Mouse (Mus musculus): ENCODE measurements around the gene Tmtc2. TPM values are rescaled to one million over a fixed set of nuclear protein-coding genes. Genes with fewer than 3 reads are reported as not detected.

The Tmtc2 gene
- polyA plus RNA-seq, 1 experiment from 2014 or later = 8.8 TPM

DNA sequence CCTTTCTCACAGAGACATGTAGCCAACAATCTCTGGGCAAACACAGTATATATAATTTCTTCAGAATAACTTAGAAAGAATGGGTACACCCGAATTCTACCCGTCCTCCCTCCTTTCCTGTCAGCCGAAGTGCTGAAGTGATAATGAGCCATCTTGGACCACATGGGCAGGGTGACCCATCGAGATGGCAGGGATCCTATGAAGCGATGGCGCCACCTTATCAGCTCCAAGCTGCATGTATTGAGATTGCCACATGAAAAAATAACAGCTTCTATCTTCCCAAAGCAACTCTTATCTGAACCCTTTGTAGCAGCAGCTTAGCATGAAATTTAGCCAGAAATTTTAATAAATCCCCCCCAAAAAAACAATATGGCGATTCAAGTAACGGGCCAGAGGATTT, 206.0 kb downstream of the Tmtc2 start:
- no peak overlapping the region for H3K4me3 ChIP-seq
- peaks cover 3% of the 10 kb centered on the region; the same call in 1 of the 2 replicates for H3K9me3 ChIP-seq (replicated peaks)
- H3K27ac ChIP-seq (replicated peaks) = no peak overlapping the region
- peaks cover 13% of the 10 kb centered on the region for H3K36me3 ChIP-seq
- H3K4me1 ChIP-seq = peaks cover 8% of the 10 kb centered on the region
- DNase-seq (ENCODE audit: low spot score) = no peak
- no peaks in the 10 kb centered on the region for H3K27me3 ChIP-seq (ENCODE audit: low read depth, poor library complexity, severe bottlenecking)
- 95% methylated on average over 8 of the region's 8 CpGs for WGBS

DNA sequence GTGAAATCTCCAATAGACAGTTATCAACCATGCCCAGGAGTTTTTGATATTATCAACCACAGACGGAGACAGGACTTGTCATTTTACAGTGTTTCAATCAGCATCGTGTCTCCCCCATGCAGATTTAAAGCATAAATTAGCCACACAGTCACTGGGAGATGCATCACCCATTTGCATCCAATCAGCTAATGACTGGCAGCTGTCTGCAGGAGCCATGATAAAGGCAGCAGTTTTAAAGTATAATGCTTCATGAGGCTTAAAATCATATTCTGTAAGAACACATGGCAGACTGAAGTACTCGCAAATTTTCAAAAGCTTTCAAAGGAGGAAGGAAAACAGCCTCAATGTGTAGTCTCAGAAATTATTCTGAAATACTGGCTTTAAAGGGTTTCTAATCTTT, 209.8 kb downstream of the Tmtc2 start:
- Histone ChIP-seq H3K4me1 (no peaks in the 10 kb centered on the region), H3K27ac (replicated peaks) (no peak overlapping the region), H3K27me3 (ENCODE audit: low read depth, poor library complexity, severe bottlenecking) (no peaks in the 10 kb centered on the region), H3K9me3 (replicated peaks) (no peaks in the 10 kb centered on the region), H3K4me3 (no peak overlapping the region), H3K36me3 (peaks cover 3% of the 10 kb centered on the region)
- 84% methylated on average over 3 of the region's 3 CpGs for WGBS
- no peak for DNase-seq (ENCODE audit: low spot score)

DNA sequence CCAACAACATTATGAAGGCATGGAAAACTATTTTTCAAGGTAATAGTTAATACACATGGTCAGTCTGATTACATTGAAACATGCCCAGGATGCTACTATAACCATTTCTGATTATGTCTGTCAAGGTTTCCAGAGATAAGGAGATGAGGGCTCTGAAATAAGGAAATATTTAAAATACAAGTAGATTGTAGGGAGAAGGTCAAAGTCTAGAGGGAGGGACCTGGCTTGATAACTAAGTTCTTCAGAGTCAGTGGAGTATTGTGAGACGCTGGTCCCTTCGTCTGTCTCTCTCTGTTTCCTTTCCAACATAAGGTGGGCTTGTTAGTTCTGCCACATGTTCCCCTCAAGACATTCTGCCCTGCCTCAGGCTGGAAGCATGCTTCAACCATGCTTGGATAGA, 223.9 kb downstream of the Tmtc2 start:
- DNase-seq (ENCODE audit: low spot score) = no peak
- WGBS = 90% methylated on average over 2 of the region's 2 CpGs
- Histone ChIP-seq H3K9me3 (replicated peaks) (no peaks in the 10 kb centered on the region), H3K27me3 (ENCODE audit: low read depth, poor library complexity, severe bottlenecking) (no peaks in the 10 kb centered on the region), H3K27ac (replicated peaks) (no peak overlapping the region), H3K4me3 (no peak overlapping the region), H3K36me3 (peaks cover 4% of the 10 kb centered on the region; the same call in 1 of the 2 replicates), H3K4me1 (no peaks in the 10 kb centered on the region)

DNA sequence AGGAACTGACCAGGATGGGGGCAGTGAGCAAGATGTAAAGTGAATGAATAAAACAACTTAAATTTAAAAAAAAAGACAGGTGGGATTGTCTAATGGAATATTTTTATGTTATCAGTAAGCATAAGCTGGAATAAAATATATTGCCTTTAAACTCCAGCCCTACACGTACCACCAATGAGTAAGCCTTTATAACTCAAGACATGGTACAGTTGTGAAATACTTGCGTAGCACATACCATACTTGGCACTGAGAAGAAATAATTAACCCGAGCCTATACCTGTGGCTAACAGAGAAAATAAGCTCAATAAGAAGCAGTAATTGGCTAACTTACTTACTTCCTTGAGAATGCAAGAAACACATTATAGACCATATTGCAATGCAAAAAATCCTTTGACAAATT, 228.3 kb downstream of the Tmtc2 start:
- no peaks in the 10 kb centered on the region for H3K27me3 ChIP-seq (ENCODE audit: low read depth, poor library complexity, severe bottlenecking)
- no peaks in the 10 kb centered on the region for H3K4me1 ChIP-seq
- no peaks in the 10 kb centered on the region for H3K9me3 ChIP-seq (replicated peaks)
- no peak for DNase-seq (ENCODE audit: low spot score)
- H3K36me3 ChIP-seq = peaks cover 4% of the 10 kb centered on the region; the same call in 1 of the 2 replicates
- 95% methylated on average over 3 of the region's 3 CpGs for WGBS
- no peak overlapping the region for H3K27ac ChIP-seq (replicated peaks)
- no peak overlapping the region for H3K4me3 ChIP-seq

DNA sequence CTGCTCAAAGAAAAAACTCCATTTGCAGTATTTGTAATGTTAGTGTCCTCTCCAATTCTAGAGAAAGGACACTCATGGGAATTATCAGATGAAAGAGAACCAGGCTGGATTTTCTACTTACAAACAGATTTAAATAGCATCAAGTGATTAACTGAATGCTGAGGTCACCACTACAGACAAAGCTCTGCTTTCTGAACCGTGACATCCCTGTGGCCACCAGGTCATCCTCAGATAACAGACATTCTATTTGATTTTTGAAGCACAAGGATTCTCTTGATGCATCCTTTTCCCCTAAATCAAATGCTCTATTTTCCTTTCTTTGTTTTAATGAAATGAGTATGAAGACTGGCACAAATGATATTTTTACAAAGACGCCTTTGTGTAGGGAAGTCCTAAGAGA, 241.4 kb downstream of the Tmtc2 start:
- Histone ChIP-seq H3K4me1 (peaks cover 19% of the 10 kb centered on the region), H3K36me3 (no peaks in the 10 kb centered on the region), H3K9me3 (replicated peaks) (no peaks in the 10 kb centered on the region), H3K27ac (replicated peaks) (no peak overlapping the region), H3K4me3 (no peak overlapping the region), H3K27me3 (ENCODE audit: low read depth, poor library complexity, severe bottlenecking) (no peaks in the 10 kb centered on the region)
- no peak for DNase-seq (ENCODE audit: low spot score)
- WGBS = 17% methylated on average over 2 of the region's 2 CpGs

- H3K4me1 ChIP-seq = peaks cover 19% of the 10 kb centered on the region
- no peaks in the 10 kb centered on the region for H3K36me3 ChIP-seq
- H3K9me3 ChIP-seq (replicated peaks) = no peaks in the 10 kb centered on the region
- no peak for DNase-seq (ENCODE audit: low spot score)
- H3K4me3 ChIP-seq = no peak overlapping the region
- WGBS = 80% methylated on average over 5 of the region's 5 CpGs
- no peaks in the 10 kb centered on the region for H3K27me3 ChIP-seq (ENCODE audit: low read depth, poor library complexity, severe bottlenecking)
- H3K27ac ChIP-seq (replicated peaks) = no peak overlapping the region
Observed at GRCm38 (mm10) chr10:105330327-105330726, 243.9 kb downstream of the Tmtc2 start.

GRCm38 (mm10) chr10:105323646-105324192, 250.5 kb downstream of the Tmtc2 start:
- H3K27ac ChIP-seq (replicated peaks) = no peak overlapping the region

GRCm38 (mm10) chr10:105319299-105320057, 254.8 kb downstream of the Tmtc2 start:
- Histone ChIP-seq H3K4me3 (no peak overlapping the region), H3K36me3 (peaks cover 27% of the 10 kb centered on the region), H3K4me1 (peaks cover 10% of the 10 kb centered on the region), H3K27me3 (ENCODE audit: low read depth, poor library complexity, severe bottlenecking) (no peaks in the 10 kb centered on the region), H3K9me3 (replicated peaks) (peaks cover 12% of the 10 kb centered on the region), H3K27ac (replicated peaks) (no peak overlapping the region)
- 80% methylated on average over 3 of the region's 3 CpGs for WGBS
- no peak for DNase-seq (ENCODE audit: low spot score)

More at GRCm38 (mm10) chr10:105323646-105324192, 250.5 kb downstream of the Tmtc2 start:
- peaks cover 27% of the 10 kb centered on the region for H3K36me3 ChIP-seq
- H3K4me1 ChIP-seq = no peaks in the 10 kb centered on the region
- WGBS = 86% methylated on average over 4 of the region's 4 CpGs
- DNase-seq (ENCODE audit: low spot score) = no peak
- peaks cover 12% of the 10 kb centered on the region for H3K9me3 ChIP-seq (replicated peaks)
- H3K27me3 ChIP-seq (ENCODE audit: low read depth, poor library complexity, severe bottlenecking) = no peaks in the 10 kb centered on the region
- H3K4me3 ChIP-seq = no peak overlapping the region

GRCm38 (mm10) chr10:105318869-105319268, 255.4 kb downstream of the Tmtc2 start:
- Histone ChIP-seq H3K4me1 (peaks cover 10% of the 10 kb centered on the region), H3K4me3 (no peak overlapping the region), H3K36me3 (peaks cover 27% of the 10 kb centered on the region), H3K9me3 (replicated peaks) (peaks cover 12% of the 10 kb centered on the region), H3K27me3 (ENCODE audit: low read depth, poor library complexity, severe bottlenecking) (no peaks in the 10 kb centered on the region), H3K27ac (replicated peaks) (no peak overlapping the region)
- no peak for DNase-seq (ENCODE audit: low spot score)
- WGBS = 60% methylated on average over 2 of the region's 2 CpGs

- WGBS = 89% methylated on average over 5 of the region's 5 CpGs
Observed at GRCm38 (mm10) chr10:105312986-105313385, 261.3 kb downstream of the Tmtc2 start.

DNA sequence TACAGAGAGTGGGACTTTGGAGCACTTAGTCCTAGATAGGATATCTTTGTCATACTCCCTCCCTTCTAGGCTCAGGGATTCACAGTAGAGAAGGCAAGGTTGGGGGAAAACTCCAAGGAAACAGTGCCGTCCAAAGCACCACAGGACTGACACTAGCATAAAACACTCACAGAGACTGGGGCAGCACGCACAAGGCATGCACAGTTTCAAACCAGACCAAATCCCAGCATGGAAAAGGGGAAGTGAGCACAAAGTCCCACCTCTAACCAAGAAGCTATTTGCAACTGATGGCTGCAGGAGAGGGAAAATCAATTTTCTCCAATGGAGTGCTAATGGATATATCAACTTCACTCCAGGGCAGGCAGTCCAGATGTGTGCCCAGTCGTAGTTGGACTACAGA, 276.7 kb downstream of the Tmtc2 start:
- H3K27ac ChIP-seq (replicated peaks) = no peak overlapping the region
- no peak overlapping the region for H3K4me3 ChIP-seq
- H3K9me3 ChIP-seq (replicated peaks) = no peaks in the 10 kb centered on the region
- no peaks in the 10 kb centered on the region for H3K27me3 ChIP-seq (ENCODE audit: low read depth, poor library complexity, severe bottlenecking)
- WGBS = 77% methylated on average over 3 of the region's 3 CpGs
- H3K4me1 ChIP-seq = no peaks in the 10 kb centered on the region
- no peak for DNase-seq (ENCODE audit: low spot score)
- H3K36me3 ChIP-seq = peaks cover 22% of the 10 kb centered on the region

More at GRCm38 (mm10) chr10:105312986-105313385, 261.3 kb downstream of the Tmtc2 start:
- H3K27ac ChIP-seq (replicated peaks) = no peak overlapping the region
- no peaks in the 10 kb centered on the region for H3K9me3 ChIP-seq (replicated peaks)
- peaks cover 10% of the 10 kb centered on the region for H3K4me1 ChIP-seq
- H3K36me3 ChIP-seq = no peaks in the 10 kb centered on the region
- H3K27me3 ChIP-seq (ENCODE audit: low read depth, poor library complexity, severe bottlenecking) = no peaks in the 10 kb centered on the region
- H3K4me3 ChIP-seq = no peak overlapping the region
- no peak for DNase-seq (ENCODE audit: low spot score)

GRCm38 (mm10) chr10:105292961-105293360, 281.3 kb downstream of the Tmtc2 start:
- H3K9me3 ChIP-seq (replicated peaks) = no peaks in the 10 kb centered on the region
- no peak for DNase-seq (ENCODE audit: low spot score)
- no peaks in the 10 kb centered on the region for H3K4me1 ChIP-seq
- H3K36me3 ChIP-seq = no peaks in the 10 kb centered on the region
- no peaks in the 10 kb centered on the region for H3K27me3 ChIP-seq (ENCODE audit: low read depth, poor library complexity, severe bottlenecking)
- no peak overlapping the region for H3K4me3 ChIP-seq
- H3K27ac ChIP-seq (replicated peaks) = no peak overlapping the region
- WGBS = 97% methylated on average over 1 of the region's 1 CpGs

DNA sequence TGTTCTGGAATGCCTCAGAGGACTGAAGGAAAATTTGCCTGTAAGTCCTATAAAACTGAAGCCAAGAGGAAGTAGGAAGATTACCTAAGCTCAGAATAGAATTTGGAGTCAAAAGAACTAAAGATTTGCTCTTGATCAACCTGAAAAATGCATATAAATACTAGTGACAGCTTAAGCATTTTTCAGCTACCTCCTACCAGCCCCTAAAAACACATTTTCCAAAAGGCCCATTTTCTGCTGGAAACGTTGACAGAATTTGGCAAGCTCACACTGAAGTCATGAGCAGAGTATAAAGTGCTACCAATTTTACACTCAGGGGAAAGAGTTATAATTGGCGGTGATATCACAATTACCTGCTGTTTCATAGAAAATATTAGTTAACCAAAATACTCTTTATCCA, 285.8 kb downstream of the Tmtc2 start:
- Histone ChIP-seq H3K36me3 (no peaks in the 10 kb centered on the region), H3K27me3 (ENCODE audit: low read depth, poor library complexity, severe bottlenecking) (no peaks in the 10 kb centered on the region), H3K4me3 (no peak overlapping the region), H3K27ac (replicated peaks) (no peak overlapping the region), H3K4me1 (no peaks in the 10 kb centered on the region), H3K9me3 (replicated peaks) (no peaks in the 10 kb centered on the region)
- DNase-seq (ENCODE audit: low spot score) = no peak
- 79% methylated on average over 2 of the region's 2 CpGs for WGBS
